Mouse (Mus musculus): ENCODE data around the gene Pi16. TPM values are rescaled to one million over a fixed set of nuclear protein-coding genes. Genes with fewer than 3 reads are reported as not detected.

Pi16 gene
- polyA plus RNA-seq, 1 experiment from 2014 or later: 0.73 TPM

DNA sequence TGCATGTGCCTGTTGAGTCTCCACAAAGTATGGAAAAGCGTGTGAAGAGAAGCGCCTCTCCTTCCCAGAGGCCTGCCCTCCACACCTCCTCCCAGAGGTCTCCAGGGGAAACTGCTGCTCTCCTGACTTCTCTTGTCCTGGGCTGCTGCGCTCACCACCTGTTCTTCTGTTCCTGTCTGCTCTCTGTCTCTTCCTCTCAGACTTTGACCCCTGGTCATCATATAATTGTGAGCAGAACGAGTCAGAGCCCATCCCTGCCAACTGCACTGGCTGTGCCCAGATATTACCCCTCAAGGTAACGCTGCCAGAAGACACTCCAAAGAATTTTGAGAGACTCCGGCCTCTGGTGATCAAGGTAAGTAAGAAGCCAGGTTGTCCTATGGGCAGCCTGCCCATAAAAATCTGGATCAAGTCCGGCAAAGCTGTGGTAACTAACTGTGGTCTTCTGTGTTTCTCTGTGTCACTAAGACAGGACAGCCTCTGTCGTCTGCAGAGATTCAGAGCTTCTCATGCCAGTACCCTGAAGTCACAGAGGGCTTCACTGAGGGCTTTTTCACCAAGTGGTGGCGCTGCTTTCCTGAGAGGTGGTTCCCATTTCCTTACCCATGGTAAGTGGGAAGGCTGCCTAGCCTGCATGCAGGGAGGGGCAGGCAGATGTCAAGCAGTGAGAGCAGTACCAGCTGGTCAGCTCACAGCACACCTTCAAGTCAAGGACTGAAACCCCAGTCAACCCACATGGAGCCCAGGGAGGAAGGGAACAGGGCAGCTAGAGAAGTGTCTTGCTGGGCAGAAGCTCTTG is 23.5 kb upstream of the Pi16 start:
- ATAC-seq: peak; percentile 86
- H3K4me1 ChIP-seq (replicated peaks; ENCODE audit: control insufficient read depth, insufficient read depth, low read length): no peaks in the 10 kb centered on the region
- peak; percentile 54 for TF ChIP-seq CTCF (IDR thresholded peaks at IDR 0.05; ENCODE audit: low read depth)
- no peak overlapping the region for H3K9ac ChIP-seq (ENCODE audit: low read depth, low read length)
- no peaks in the 10 kb centered on the region for H3K9me3 ChIP-seq (ENCODE audit: control insufficient read depth)
- 59% methylated on average over 9 of the region's 9 CpGs for WGBS
- no peaks in the 10 kb centered on the region for H3K27me3 ChIP-seq (replicated peaks; ENCODE audit: control insufficient read depth, insufficient read depth, low read length)
- peaks cover 44% of the 10 kb centered on the region for H3K36me3 ChIP-seq (ENCODE audit: control insufficient read depth, insufficient read depth)
- H3K4me2 ChIP-seq (replicated peaks; ENCODE audit: low read depth): peak overlapping the region; percentile 1; the same call in 1 of the 2 replicates
- H3K27ac ChIP-seq (ENCODE audit: low read depth, low read length): peak overlapping the region; percentile 70
- H3K4me3 ChIP-seq (ENCODE audit: low read depth, low read length): no peak overlapping the region

DNA sequence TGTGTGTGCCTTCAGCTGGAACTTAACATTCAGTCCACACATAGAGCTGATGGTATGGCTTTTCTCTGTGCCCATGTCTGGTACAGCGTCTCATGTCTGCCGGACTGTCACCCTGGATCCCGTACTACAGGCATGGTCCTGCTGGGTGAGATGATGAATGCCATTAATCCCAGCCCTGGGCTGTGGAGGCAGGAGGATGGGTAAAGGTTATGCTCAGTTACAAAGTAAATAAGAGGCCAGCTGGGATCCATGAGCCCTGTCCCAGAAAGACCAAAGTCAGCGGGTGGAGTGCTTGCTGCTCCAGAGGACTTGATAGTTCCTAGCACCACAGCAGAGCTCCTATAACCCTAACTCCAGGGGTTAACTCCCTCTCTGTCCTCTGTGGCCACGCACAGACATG is 21.6 kb upstream of the Pi16 start:
- WGBS: 59% methylated on average over 5 of the region's 5 CpGs
- ATAC-seq: no peak
- Histone ChIP-seq H3K9ac (ENCODE audit: low read depth, low read length) (no peak overlapping the region), H3K4me3 (ENCODE audit: low read depth, low read length) (no peak overlapping the region), H3K9me3 (ENCODE audit: control insufficient read depth) (no peaks in the 10 kb centered on the region), H3K4me1 (replicated peaks; ENCODE audit: control insufficient read depth, insufficient read depth, low read length) (no peaks in the 10 kb centered on the region), H3K27me3 (replicated peaks; ENCODE audit: control insufficient read depth, insufficient read depth, low read length) (no peaks in the 10 kb centered on the region), H3K27ac (ENCODE audit: low read depth, low read length) (no peak overlapping the region), H3K36me3 (ENCODE audit: control insufficient read depth, insufficient read depth) (peaks cover 60% of the 10 kb centered on the region), H3K4me2 (replicated peaks; ENCODE audit: low read depth) (no peak overlapping the region)
- no peak for TF ChIP-seq CTCF (IDR thresholded peaks at IDR 0.05; ENCODE audit: low read depth)

DNA sequence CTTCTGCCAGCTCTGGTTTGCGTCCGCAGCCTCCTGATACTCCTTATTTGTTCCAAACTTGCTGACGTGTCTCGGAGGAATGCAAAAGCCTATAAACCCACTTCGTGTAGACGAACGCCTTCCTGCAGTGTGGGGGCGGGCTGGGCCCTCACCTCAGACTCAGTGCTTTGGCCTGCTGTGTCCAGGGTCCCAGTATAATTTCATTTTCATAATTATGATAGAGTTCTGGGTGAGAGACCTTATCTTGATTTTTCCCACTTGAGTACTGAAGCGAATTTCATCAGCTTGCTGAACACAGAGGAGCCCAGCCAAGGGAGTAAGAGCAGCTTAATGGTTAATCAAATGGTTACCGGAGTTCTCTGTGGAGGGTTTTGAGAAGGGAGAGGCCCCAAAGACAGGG is 20.2 kb upstream of the Pi16 start:
- ATAC-seq: no peak

DNA sequence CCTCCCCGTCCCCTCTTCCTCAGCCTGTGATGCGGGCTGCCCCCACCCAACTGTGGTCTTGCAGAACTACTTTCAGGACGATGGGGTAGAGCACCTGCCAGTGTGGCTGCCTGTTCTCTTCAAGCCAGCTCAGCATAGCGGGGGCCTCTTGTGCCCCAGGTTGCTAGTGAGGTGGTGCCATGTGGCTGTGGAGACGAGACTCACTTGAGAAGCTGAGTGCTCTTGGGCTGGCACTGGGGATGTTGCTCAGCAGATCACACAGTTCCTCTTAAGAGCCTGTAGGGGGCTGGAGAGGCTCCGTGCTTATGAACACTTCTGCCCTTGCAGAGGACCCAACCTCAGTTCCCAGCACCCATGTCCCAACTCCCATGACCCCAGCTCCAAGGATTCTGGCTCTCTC is 19.7 kb upstream of the Pi16 start:
- peaks cover 64% of the 10 kb centered on the region for H3K36me3 ChIP-seq (ENCODE audit: control insufficient read depth, insufficient read depth)
- H3K9ac ChIP-seq (ENCODE audit: low read depth, low read length): no peak overlapping the region
- H3K4me1 ChIP-seq (replicated peaks; ENCODE audit: control insufficient read depth, insufficient read depth, low read length): no peaks in the 10 kb centered on the region
- H3K4me2 ChIP-seq (replicated peaks; ENCODE audit: low read depth): no peak overlapping the region
- 69% methylated on average over 6 of the region's 6 CpGs for WGBS
- H3K27ac ChIP-seq (ENCODE audit: low read depth, low read length): no peak overlapping the region
- no peaks in the 10 kb centered on the region for H3K27me3 ChIP-seq (replicated peaks; ENCODE audit: control insufficient read depth, insufficient read depth, low read length)
- ATAC-seq: no peak
- TF ChIP-seq CTCF (IDR thresholded peaks at IDR 0.05; ENCODE audit: low read depth): no peak; the same call in 1 of the 2 replicates
- H3K9me3 ChIP-seq (ENCODE audit: control insufficient read depth): no peaks in the 10 kb centered on the region
- no peak overlapping the region for H3K4me3 ChIP-seq (ENCODE audit: low read depth, low read length)

More for the DNA sequence above, 20.2 kb upstream of the Pi16 start:
- Histone ChIP-seq H3K4me1 (replicated peaks; ENCODE audit: control insufficient read depth, insufficient read depth, low read length) (no peaks in the 10 kb centered on the region), H3K9ac (ENCODE audit: low read depth, low read length) (no peak overlapping the region), H3K4me3 (ENCODE audit: low read depth, low read length) (no peak overlapping the region), H3K9me3 (ENCODE audit: control insufficient read depth) (no peaks in the 10 kb centered on the region), H3K36me3 (ENCODE audit: control insufficient read depth, insufficient read depth) (peaks cover 67% of the 10 kb centered on the region), H3K27me3 (replicated peaks; ENCODE audit: control insufficient read depth, insufficient read depth, low read length) (no peaks in the 10 kb centered on the region), H3K4me2 (replicated peaks; ENCODE audit: low read depth) (no peak overlapping the region), H3K27ac (ENCODE audit: low read depth, low read length) (no peak overlapping the region)
- 53% methylated on average over 10 of the region's 10 CpGs for WGBS
- TF ChIP-seq CTCF (IDR thresholded peaks at IDR 0.05; ENCODE audit: low read depth): no peak

DNA sequence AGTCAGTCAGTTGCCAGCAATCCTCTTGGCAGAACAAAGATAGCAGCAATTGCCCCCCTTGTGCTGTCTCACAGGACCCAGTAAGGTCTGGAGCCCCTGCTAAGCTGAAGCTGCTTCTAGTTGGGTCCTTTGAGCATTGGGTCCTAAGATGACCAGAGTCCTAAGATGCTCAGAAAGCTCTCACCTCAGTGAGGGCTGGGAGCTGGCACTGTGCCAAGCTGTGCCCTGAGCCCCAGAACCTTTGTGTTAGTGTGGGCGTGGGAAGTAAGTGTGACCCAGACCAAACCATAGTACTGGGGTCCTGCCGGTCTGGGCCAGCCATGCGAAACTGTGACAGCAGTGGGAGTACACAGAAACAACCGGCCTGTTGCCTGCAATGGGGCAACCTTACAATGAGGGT is 18.2 kb upstream of the Pi16 start:
- no peaks in the 10 kb centered on the region for H3K4me1 ChIP-seq (replicated peaks; ENCODE audit: control insufficient read depth, insufficient read depth, low read length)
- no peak overlapping the region for H3K27ac ChIP-seq (ENCODE audit: low read depth, low read length)
- H3K9ac ChIP-seq (ENCODE audit: low read depth, low read length): no peak overlapping the region
- peaks cover 62% of the 10 kb centered on the region for H3K36me3 ChIP-seq (ENCODE audit: control insufficient read depth, insufficient read depth)
- no peaks in the 10 kb centered on the region for H3K27me3 ChIP-seq (replicated peaks; ENCODE audit: control insufficient read depth, insufficient read depth, low read length)
- no peaks in the 10 kb centered on the region for H3K9me3 ChIP-seq (ENCODE audit: control insufficient read depth)
- H3K4me2 ChIP-seq (replicated peaks; ENCODE audit: low read depth): no peak overlapping the region
- H3K4me3 ChIP-seq (ENCODE audit: low read depth, low read length): no peak overlapping the region
- TF ChIP-seq CTCF (IDR thresholded peaks at IDR 0.05; ENCODE audit: low read depth): no peak
- WGBS: 93% methylated on average over 4 of the region's 4 CpGs
- no peak for ATAC-seq

DNA sequence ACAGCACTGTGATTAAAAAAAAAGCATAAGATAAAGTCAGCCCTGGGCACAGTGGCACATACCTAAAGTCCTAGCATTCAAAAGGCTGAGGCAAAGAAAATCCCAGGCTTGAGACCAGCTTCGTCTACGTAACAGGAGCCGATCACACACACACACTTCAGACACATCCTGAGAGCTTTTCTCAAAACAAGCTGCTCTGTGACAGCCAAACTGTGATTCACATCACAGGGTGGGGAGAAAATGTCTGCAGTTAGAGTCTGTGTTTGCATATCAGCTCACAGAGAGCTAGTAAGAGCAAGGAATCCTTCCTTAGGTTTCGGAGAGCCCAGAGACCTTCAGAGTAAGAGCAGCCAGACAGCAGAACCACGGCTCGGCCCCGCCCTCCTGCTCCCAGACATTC is 16.6 kb upstream of the Pi16 start:
- Histone ChIP-seq H3K9me3 (ENCODE audit: control insufficient read depth) (no peaks in the 10 kb centered on the region), H3K27me3 (replicated peaks; ENCODE audit: control insufficient read depth, insufficient read depth, low read length) (no peaks in the 10 kb centered on the region), H3K9ac (ENCODE audit: low read depth, low read length) (no peak overlapping the region), H3K4me2 (replicated peaks; ENCODE audit: low read depth) (no peak overlapping the region), H3K27ac (ENCODE audit: low read depth, low read length) (no peak overlapping the region; the same call in 1 of the 2 replicates), H3K4me3 (ENCODE audit: low read depth, low read length) (no peak overlapping the region), H3K4me1 (replicated peaks; ENCODE audit: control insufficient read depth, insufficient read depth, low read length) (no peaks in the 10 kb centered on the region), H3K36me3 (ENCODE audit: control insufficient read depth, insufficient read depth) (peaks cover 50% of the 10 kb centered on the region)
- ATAC-seq: no peak
- WGBS: 90% methylated on average over 7 of the region's 7 CpGs
- TF ChIP-seq CTCF (IDR thresholded peaks at IDR 0.05; ENCODE audit: low read depth): no peak
